In genomic region chr9:21960135-21960534, GRCm38 (mm10) we compare ENCODE assay signal across 11 mouse cellular contexts. TPM values are rescaled to one million over a fixed set of nuclear protein-coding genes. Genes with fewer than 3 reads are reported as not detected.
A peak's percentile ranks its signal among the peaks of the same experiment; 100 is the strongest.
DNase-seq lines count a peak whose midpoint lies in the region; ATAC-seq and TF ChIP-seq lines count a peak whose summit lies in the region.
"Had no signal": no experiment of that assay in that cellular context is flagged by ENCODE, and none has a peak within 500 bp of the region (broad histone marks: within the 10 kb centered on the region; RNA-seq: fewer than 3 reads in every experiment).

No protein-coding gene starts in this region.

- no peak overlapping the region for H3K4me3 ChIP-seq in hindbrain, embryonic 13.5 days
- no peak overlapping the region for H3K4me3 ChIP-seq in hindbrain, embryonic 11.5 days (ENCODE audit: low read depth, low read length)
- H3K4me3 ChIP-seq in G1E (ENCODE audit: low read depth, low read length) = peak overlapping the region; percentile 76
- no peak overlapping the region for H3K4me3 ChIP-seq in embryonic facial prominence, embryonic 13.5 days
- H3K4me3 ChIP-seq in limb, embryonic 12.5 days (replicated peaks) = peak overlapping the region; percentile 0; the same call in 1 of the 2 replicates

- H3K4me1 ChIP-seq in hindbrain, embryonic 13.5 days (replicated peaks) = peaks cover 36% of the 10 kb centered on the region
- peaks cover 10% of the 10 kb centered on the region; the same call in 1 of the 2 replicates for H3K4me1 ChIP-seq in hindbrain, embryonic 11.5 days (replicated peaks; ENCODE audit: control insufficient read depth, insufficient read depth, low read length)
- H3K4me1 ChIP-seq in G1E (ENCODE audit: insufficient read depth, low read depth, low read length) = peaks cover 75% of the 10 kb centered on the region
- peaks cover 39% of the 10 kb centered on the region for H3K4me1 ChIP-seq in embryonic facial prominence, embryonic 13.5 days
- peaks cover 36% of the 10 kb centered on the region for H3K4me1 ChIP-seq in limb, embryonic 12.5 days (replicated peaks)

- no peak for TF ChIP-seq CTCF in G1E (IDR thresholded peaks at IDR 0.05; ENCODE audit: low read depth, low read length)

- H3K27ac ChIP-seq in hindbrain, embryonic 13.5 days = no peak overlapping the region
- H3K27ac ChIP-seq in hindbrain, embryonic 11.5 days (ENCODE audit: low read depth, low read length) = no peak overlapping the region
- no peak overlapping the region for H3K27ac ChIP-seq in embryonic facial prominence, embryonic 13.5 days
- H3K27ac ChIP-seq in limb, embryonic 12.5 days = no peak overlapping the region
- H3K27ac ChIP-seq: embryonic facial prominence, embryonic 12.5 days; macrophage had no signal

- ATAC-seq in hindbrain, embryonic 13.5 days (ENCODE audit: low FRiP score) = no peak
- ATAC-seq in hindbrain, embryonic 11.5 days (ENCODE audit: low FRiP score) = no peak
- ATAC-seq in G1E (ENCODE audit: extremely low read depth, insufficient number of reproducible peaks, low FRiP score, poor library complexity, severe bottlenecking) = no peak
- no peak for ATAC-seq in embryonic facial prominence, embryonic 13.5 days (ENCODE audit: insufficient number of reproducible peaks, insufficient read depth, low FRiP score, low TSS enrichment, low read depth)
- no peak for ATAC-seq in limb, embryonic 12.5 days (ENCODE audit: insufficient number of reproducible peaks, insufficient read depth, low FRiP score, low TSS enrichment, low read depth)
- ATAC-seq in inflammation-experienced regulatory T-cells, adult 6 months = no peak

- H3K4me2 ChIP-seq in hindbrain, embryonic 13.5 days = no peak overlapping the region
- no peak overlapping the region for H3K4me2 ChIP-seq in hindbrain, embryonic 11.5 days (replicated peaks; ENCODE audit: low read depth, low read length)
- peak overlapping the region; percentile 84; the same call in 1 of the 2 replicates for H3K4me2 ChIP-seq in embryonic facial prominence, embryonic 13.5 days
- H3K4me2 ChIP-seq in limb, embryonic 12.5 days = peak overlapping the region; percentile 3; the same call in 1 of the 2 replicates

- peak overlapping the region; percentile 29 for H3K9ac ChIP-seq in hindbrain, embryonic 13.5 days
- H3K9ac ChIP-seq in hindbrain, embryonic 11.5 days (ENCODE audit: low read depth, low read length) = no peak overlapping the region
- H3K9ac ChIP-seq in embryonic facial prominence, embryonic 13.5 days = no peak overlapping the region
- H3K9ac ChIP-seq in limb, embryonic 12.5 days (replicated peaks) = no peak overlapping the region
- H3K9ac ChIP-seq: embryonic facial prominence, embryonic 12.5 days had no signal

- peaks cover 7% of the 10 kb centered on the region; the same call in 1 of the 2 replicates for H3K36me3 ChIP-seq in hindbrain, embryonic 13.5 days
- no peaks in the 10 kb centered on the region for H3K36me3 ChIP-seq in hindbrain, embryonic 11.5 days (ENCODE audit: control insufficient read depth, insufficient read depth, low read length)
- peaks cover 49% of the 10 kb centered on the region for H3K36me3 ChIP-seq in G1E (replicated peaks)
- peaks cover 7% of the 10 kb centered on the region; the same call in 1 of the 2 replicates for H3K36me3 ChIP-seq in embryonic facial prominence, embryonic 13.5 days
- H3K36me3 ChIP-seq in limb, embryonic 12.5 days = no peaks in the 10 kb centered on the region
- H3K36me3 ChIP-seq: embryonic facial prominence, embryonic 12.5 days had no signal

- H3K9me3 ChIP-seq in hindbrain, embryonic 13.5 days = no peaks in the 10 kb centered on the region
- no peaks in the 10 kb centered on the region for H3K9me3 ChIP-seq in hindbrain, embryonic 11.5 days (ENCODE audit: control insufficient read depth, low read length)
- H3K9me3 ChIP-seq in G1E (replicated peaks) = no peaks in the 10 kb centered on the region
- no peaks in the 10 kb centered on the region for H3K9me3 ChIP-seq in embryonic facial prominence, embryonic 13.5 days
- H3K9me3 ChIP-seq in limb, embryonic 12.5 days = no peaks in the 10 kb centered on the region
- H3K9me3 ChIP-seq: embryonic facial prominence, embryonic 12.5 days had no signal

- H3K27me3 ChIP-seq in hindbrain, embryonic 13.5 days = peaks cover 62% of the 10 kb centered on the region
- peaks cover 40% of the 10 kb centered on the region for H3K27me3 ChIP-seq in hindbrain, embryonic 11.5 days (ENCODE audit: control insufficient read depth, insufficient read depth, low read length)
- H3K27me3 ChIP-seq in G1E (ENCODE audit: insufficient read depth, low read length) = no peaks in the 10 kb centered on the region
- H3K27me3 ChIP-seq in embryonic facial prominence, embryonic 13.5 days = peaks cover 59% of the 10 kb centered on the region
- H3K27me3 ChIP-seq in limb, embryonic 12.5 days = peaks cover 60% of the 10 kb centered on the region

- DNase-seq in hindbrain, embryonic 11.5 days (ENCODE audit: low spot score) = no peak
- no peak for DNase-seq in G1E (ENCODE audit: low spot score)
- DNase-seq in right cerebral cortex, postnatal 14 days = no peak
- DNase-seq: heart, postnatal 36 days; right cerebral cortex, adult 18-20 months had no signal

- WGBS in hindbrain, embryonic 13.5 days = 54% methylated on average over 9 of the region's 9 CpGs
- 55% methylated on average over 9 of the region's 9 CpGs for WGBS in hindbrain, embryonic 11.5 days
- 49% methylated on average over 9 of the region's 9 CpGs for WGBS in embryonic facial prominence, embryonic 13.5 days
- 41% methylated on average over 9 of the region's 9 CpGs for WGBS in limb, embryonic 12.5 days

RNA-seq across cellular contexts. Expression of gene Epor, which starts 3.2 kb away (rescaled TPM):
- polyA plus RNA-seq in hindbrain, embryonic 13.5 days (2015; fragmentation: Nextera tagmentation; extraction: Ambion mirVana) = 1.9 and 2.2 TPM in 2 replicates
- polyA plus RNA-seq in hindbrain, embryonic 11.5 days (2014; fragmentation: Nextera tagmentation; extraction: Ambion mirVana) = 4.2 and 5.2 TPM in 2 replicates
- 35.5 and 49.7 TPM in 2 replicates for total RNA-seq in G1E (2014; fragmentation: Nextera tagmentation)
- 14.4 and 21.9 TPM in 2 replicates for total RNA-seq in G1E (2017)
- polyA plus RNA-seq in G1E (2012) = 125 and 135 TPM in 2 replicates
- 8.5 and 9.3 TPM in 2 replicates for polyA plus RNA-seq in embryonic facial prominence, embryonic 13.5 days (2015; fragmentation: Nextera tagmentation; extraction: Ambion mirVana)
- 6.9 and 8.1 TPM in 2 replicates for polyA plus RNA-seq in limb, embryonic 12.5 days (2016; fragmentation: Nextera tagmentation; extraction: Ambion mirVana)
- under 1 TPM in 2 of 3 experiments, not detected in 1; 0.31 to 0.38 TPM for polyA plus RNA-seq in inflammation-experienced regulatory T-cells, adult 6 months (2017; shearing (Covaris generic))

RNA-seq across cellular contexts. Expression of gene Swsap1, which starts 4.6 kb away (rescaled TPM):
- polyA plus RNA-seq in hindbrain, embryonic 13.5 days (2015; fragmentation: Nextera tagmentation; extraction: Ambion mirVana) = 9.1 and 9.7 TPM in 2 replicates
- polyA plus RNA-seq in hindbrain, embryonic 11.5 days (2014; fragmentation: Nextera tagmentation; extraction: Ambion mirVana) = 14.6 and 20.4 TPM in 2 replicates
- total RNA-seq in G1E (2014; fragmentation: Nextera tagmentation) = 11.8 and 12.4 TPM in 2 replicates
- total RNA-seq in G1E (2017) = 10.9 and 12.8 TPM in 2 replicates
- polyA plus RNA-seq in G1E (2012) = 12.6 and 14.5 TPM in 2 replicates
- 5.2 and 7.3 TPM in 2 replicates for polyA plus RNA-seq in embryonic facial prominence, embryonic 13.5 days (2015; fragmentation: Nextera tagmentation; extraction: Ambion mirVana)
- 7.3 and 7.4 TPM in 2 replicates for polyA plus RNA-seq in limb, embryonic 12.5 days (2016; fragmentation: Nextera tagmentation; extraction: Ambion mirVana)
- polyA plus RNA-seq in inflammation-experienced regulatory T-cells, adult 6 months (2017; shearing (Covaris generic)) = 1 to 10 TPM; 3.6 to 6.2 (median 4.9) TPM

RNA-seq across cellular contexts. Expression of gene Plppr2, which starts 23.3 kb away (rescaled TPM):
- polyA plus RNA-seq in hindbrain, embryonic 13.5 days (2015; fragmentation: Nextera tagmentation; extraction: Ambion mirVana) = 67.5 and 71.4 TPM in 2 replicates
- polyA plus RNA-seq in hindbrain, embryonic 11.5 days (2014; fragmentation: Nextera tagmentation; extraction: Ambion mirVana) = 21.0 and 22.3 TPM in 2 replicates
- total RNA-seq in G1E (2014; fragmentation: Nextera tagmentation) (1.6 and 5.3 TPM in 2 replicates), G1E (2017) (0.41 and 0.44 TPM in 2 replicates)
- polyA plus RNA-seq in G1E (2012) = 5.8 and 7.6 TPM in 2 replicates
- polyA plus RNA-seq in embryonic facial prominence, embryonic 13.5 days (2015; fragmentation: Nextera tagmentation; extraction: Ambion mirVana) = 12.7 and 14.5 TPM in 2 replicates
- 9.3 and 11.9 TPM in 2 replicates for polyA plus RNA-seq in limb, embryonic 12.5 days (2016; fragmentation: Nextera tagmentation; extraction: Ambion mirVana)
- polyA plus RNA-seq in inflammation-experienced regulatory T-cells, adult 6 months (2017; shearing (Covaris generic)) = 1 to 10 TPM in 1 of 3 experiments, under 1 TPM in 2; 0.26 to 1.2 (median 0.45) TPM

RNA-seq across cellular contexts. Expression of gene Rgl3, which starts 29.1 kb away (rescaled TPM):
- polyA plus RNA-seq in hindbrain, embryonic 13.5 days (2015; fragmentation: Nextera tagmentation; extraction: Ambion mirVana) = 1.1 TPM in 2 replicates
- polyA plus RNA-seq in hindbrain, embryonic 11.5 days (2014; fragmentation: Nextera tagmentation; extraction: Ambion mirVana) = 2.0 and 2.1 TPM in 2 replicates
- not detected in 2 replicates for total RNA-seq in G1E (2014; fragmentation: Nextera tagmentation)
- 0.05 TPM in 1 of 2 replicates, not detected in the other for total RNA-seq in G1E (2017)
- polyA plus RNA-seq in G1E (2012) = not detected in 2 replicates
- 0.59 and 0.94 TPM in 2 replicates for polyA plus RNA-seq in embryonic facial prominence, embryonic 13.5 days (2015; fragmentation: Nextera tagmentation; extraction: Ambion mirVana)
- polyA plus RNA-seq in limb, embryonic 12.5 days (2016; fragmentation: Nextera tagmentation; extraction: Ambion mirVana) = 1.8 and 2.6 TPM in 2 replicates
- not detected for polyA plus RNA-seq in inflammation-experienced regulatory T-cells, adult 6 months (2017; shearing (Covaris generic))

RNA-seq across cellular contexts. Expression of gene Tmem205, which starts 32.8 kb away (rescaled TPM):
- polyA plus RNA-seq in hindbrain, embryonic 13.5 days (2015; fragmentation: Nextera tagmentation; extraction: Ambion mirVana) = 47.1 and 48.2 TPM in 2 replicates
- polyA plus RNA-seq in hindbrain, embryonic 11.5 days (2014; fragmentation: Nextera tagmentation; extraction: Ambion mirVana) = 34.7 and 39.3 TPM in 2 replicates
- total RNA-seq in G1E (2014; fragmentation: Nextera tagmentation) (12.8 and 17.6 TPM in 2 replicates), G1E (2017) (9.0 and 17.1 TPM in 2 replicates)
- 11.3 and 15.9 TPM in 2 replicates for polyA plus RNA-seq in G1E (2012)
- 44.5 and 46.7 TPM in 2 replicates for polyA plus RNA-seq in embryonic facial prominence, embryonic 13.5 days (2015; fragmentation: Nextera tagmentation; extraction: Ambion mirVana)
- polyA plus RNA-seq in limb, embryonic 12.5 days (2016; fragmentation: Nextera tagmentation; extraction: Ambion mirVana) = 33.4 and 39.4 TPM in 2 replicates
- polyA plus RNA-seq in inflammation-experienced regulatory T-cells, adult 6 months (2017; shearing (Covaris generic)) = 10 to 100 TPM in 1 of 3 experiments, 1 to 10 TPM in 2; 8.8 to 11.1 (median 9.7) TPM

Comparison
In these comparisons a context has a peak if more than half of its experiments do, and no peak if none do; other contexts are left out.
1. H3K4me2 ChIP-seq: peak in embryonic facial prominence, embryonic 13.5 days (single experiment) and limb, embryonic 12.5 days (single experiment); none in hindbrain, embryonic 13.5 days (single experiment) and hindbrain, embryonic 11.5 days (single experiment).
2. H3K4me3 ChIP-seq: peak in G1E (single experiment) and limb, embryonic 12.5 days (single experiment); none in hindbrain, embryonic 13.5 days (single experiment), hindbrain, embryonic 11.5 days (single experiment) and embryonic facial prominence, embryonic 13.5 days (single experiment).
3. RNA of gene Epor, which starts 3.2 kb away (polyA plus RNA-seq): 125 to 135 TPM in G1E; 8.5 to 9.3 TPM in embryonic facial prominence, embryonic 13.5 days, 6.9 to 8.1 TPM in limb, embryonic 12.5 days, 4.2 to 5.2 TPM in hindbrain, embryonic 11.5 days, 1.9 to 2.2 TPM in hindbrain, embryonic 13.5 days and 0.31 to 0.38 TPM in inflammation-experienced regulatory T-cells, adult 6 months; every median in the first group is over 10 times any median in the second.